Mouse (Mus musculus) 416B (cell line): ENCODE data around the gene Fam131c.
A peak's percentile ranks its signal among the peaks of the same experiment; 100 is the strongest.

Source experiments
- DNase-seq: peaks from one replicate; pipeline ENCODE4 v3.0.0; 2011; ENCODE audit warnings: low read depth

Gene Fam131c

DNA sequence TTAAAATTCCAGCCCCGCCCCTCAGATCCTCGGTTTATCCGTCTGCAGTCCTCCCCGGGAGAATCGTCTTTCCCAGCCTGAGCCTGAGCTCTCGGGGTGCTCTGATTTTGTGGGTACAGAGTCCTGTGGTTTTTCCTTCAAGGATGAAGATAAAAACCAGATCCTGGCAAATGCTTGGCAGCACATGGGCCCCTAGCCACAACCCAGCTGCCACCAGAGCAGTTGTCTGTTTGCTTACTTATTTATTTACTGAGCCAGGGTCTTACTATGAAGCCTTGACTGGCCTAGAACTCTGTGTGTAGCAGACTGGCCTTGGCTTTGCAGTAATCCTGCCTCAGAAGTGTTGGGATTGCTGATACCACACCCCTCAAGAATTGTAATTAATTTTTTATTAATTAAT lies 8.8 kb upstream of the Fam131c start:
- no peak for DNase-seq

DNA sequence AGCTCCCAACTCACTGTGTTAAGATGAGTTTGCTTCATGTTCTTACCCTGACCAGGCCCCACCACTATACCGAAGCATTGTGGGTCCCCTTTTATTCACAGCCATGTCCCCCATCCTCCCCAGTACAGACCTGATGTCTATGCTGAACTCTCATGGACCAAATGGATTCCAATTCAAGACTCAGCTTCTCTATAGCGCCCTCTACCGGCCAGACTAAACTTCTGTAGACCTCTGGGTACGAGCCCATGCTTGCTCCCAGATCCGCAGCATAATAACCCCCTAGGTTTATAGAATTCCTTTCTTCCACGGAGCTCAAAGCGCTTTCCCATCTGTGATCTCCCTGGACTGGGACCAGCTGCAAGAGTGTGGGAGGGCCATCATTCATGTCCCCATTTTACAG lies 7.2 kb upstream of the Fam131c start:
- peak; percentile 70 for DNase-seq

DNA sequence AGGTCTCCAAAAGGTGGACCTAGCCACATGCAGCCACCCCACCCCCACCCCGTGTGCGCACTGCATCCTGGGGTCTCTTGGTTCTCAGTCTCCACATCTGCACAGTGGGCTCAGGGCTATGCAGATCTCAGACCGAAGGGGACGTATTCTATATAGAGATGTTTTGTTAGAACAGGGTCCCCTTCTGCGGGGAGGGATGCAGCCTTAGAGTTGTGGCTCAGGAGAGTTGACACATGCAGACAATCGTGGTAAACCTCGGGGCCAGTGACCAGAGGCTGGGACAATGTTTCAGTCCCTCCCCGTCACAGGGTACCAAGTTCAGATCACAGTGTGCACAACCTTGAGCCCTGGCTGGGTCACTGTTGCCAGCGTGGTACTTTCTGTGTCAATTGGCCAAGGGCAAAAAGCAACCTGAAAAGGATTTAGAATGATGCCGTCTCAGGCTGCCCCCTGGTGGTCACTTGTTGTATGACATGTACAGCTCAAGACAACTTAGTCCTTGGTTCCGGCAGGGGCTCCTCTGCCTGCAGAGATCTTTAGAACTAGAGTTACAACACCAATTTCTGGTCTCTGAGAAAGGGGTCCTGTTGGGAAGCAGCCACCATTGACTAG lies 5.0 kb upstream of the Fam131c start:
- peak; percentile 78 for DNase-seq

DNA sequence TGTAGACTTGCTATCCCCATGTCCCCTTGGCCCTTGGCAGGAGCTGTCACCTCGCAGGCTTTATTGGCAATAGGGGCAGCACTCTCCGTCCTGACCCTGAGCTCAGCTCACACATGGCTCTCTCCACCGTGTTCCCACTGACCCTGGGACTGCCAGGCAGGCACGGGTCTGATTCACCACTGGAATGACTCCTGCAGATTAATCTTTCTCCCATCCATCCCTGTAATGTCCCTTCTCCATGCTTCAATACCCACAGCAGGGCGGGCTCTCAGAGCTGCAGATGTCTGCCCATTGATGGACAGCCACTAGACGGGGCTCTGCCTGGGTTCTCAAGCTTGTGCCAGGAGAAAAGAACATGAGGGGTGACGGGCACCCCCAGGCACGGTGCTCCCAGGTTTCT lies 2.9 kb upstream of the Fam131c start:
- DNase-seq: no peak

- DNase-seq: peak; percentile 15
Observed at GRCm38 (mm10) chr4:141365876-141366275, 2.1 kb upstream of the Fam131c start.

- no peak for DNase-seq
Observed at GRCm38 (mm10) chr4:141372426-141372825, 4.4 kb downstream of the Fam131c start.

DNA sequence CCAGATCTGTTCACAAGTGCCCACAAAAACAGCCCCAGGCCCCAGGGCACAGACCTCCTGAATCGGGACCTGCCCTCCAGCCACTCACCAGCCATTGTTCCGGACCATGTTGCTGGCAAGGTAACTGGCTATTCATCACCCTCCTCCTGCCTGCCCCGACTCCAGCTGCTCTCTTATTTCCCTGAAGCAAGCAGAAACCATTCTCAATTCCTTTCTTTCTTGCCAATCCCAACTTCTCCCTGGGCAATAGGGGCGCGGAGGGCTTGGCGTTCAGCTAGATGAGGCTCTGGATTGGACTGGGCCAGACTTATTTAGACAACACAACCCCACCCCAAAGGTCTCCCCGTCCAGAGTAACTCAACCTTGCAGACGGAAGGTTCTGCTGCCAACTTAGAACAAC lies 11.7 kb downstream of the Fam131c start:
- DNase-seq: no peak

DNA sequence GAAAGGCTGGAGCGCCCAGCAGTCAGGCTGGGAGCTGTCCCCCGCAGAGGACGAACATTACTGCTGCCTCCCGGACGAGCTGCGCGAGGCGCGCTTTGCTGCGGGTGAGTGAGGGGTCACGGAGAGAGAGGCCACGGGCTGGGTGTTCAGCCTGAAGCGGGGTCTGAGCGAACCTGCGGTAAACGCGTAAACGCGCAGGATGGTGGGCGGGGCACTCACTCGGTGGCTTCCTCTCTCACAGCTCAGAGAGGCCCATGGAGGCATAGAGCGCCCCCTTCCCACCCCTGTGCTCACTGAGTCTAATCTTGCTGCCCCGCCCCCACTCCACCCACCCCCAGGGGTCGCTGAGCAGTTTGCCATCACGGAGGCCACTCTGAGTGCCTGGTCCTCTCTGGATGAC lies 14.4 kb downstream of the Fam131c start:
- DNase-seq: no peak

- peak; percentile 77 for DNase-seq
Observed at GRCm38 (mm10) chr4:141385275-141385674, 17.3 kb downstream of the Fam131c start.

DNA sequence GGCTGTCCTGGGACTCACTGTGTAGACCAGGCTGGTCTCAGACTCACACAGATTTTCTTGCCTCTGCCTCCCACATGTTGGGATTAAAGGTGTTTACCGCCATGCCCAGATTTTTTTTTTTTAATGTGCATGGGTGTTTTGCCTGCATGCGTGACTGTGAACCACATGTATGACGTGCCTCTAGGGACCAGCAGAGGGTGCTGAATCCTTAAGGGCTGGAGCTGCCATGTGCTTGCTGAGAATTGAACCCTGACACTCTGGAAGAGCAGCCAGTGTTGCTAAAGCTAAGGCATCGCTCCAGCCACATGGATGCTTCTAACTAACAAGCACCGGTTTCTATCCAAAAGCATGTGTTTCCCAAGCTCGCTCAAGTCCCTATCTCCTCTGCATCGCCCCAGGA lies 18.1 kb downstream of the Fam131c start:
- peak; percentile 19 for DNase-seq

- peak; percentile 85 for DNase-seq
Observed at GRCm38 (mm10) chr4:141387093-141387784, 19.2 kb downstream of the Fam131c start.

DNA sequence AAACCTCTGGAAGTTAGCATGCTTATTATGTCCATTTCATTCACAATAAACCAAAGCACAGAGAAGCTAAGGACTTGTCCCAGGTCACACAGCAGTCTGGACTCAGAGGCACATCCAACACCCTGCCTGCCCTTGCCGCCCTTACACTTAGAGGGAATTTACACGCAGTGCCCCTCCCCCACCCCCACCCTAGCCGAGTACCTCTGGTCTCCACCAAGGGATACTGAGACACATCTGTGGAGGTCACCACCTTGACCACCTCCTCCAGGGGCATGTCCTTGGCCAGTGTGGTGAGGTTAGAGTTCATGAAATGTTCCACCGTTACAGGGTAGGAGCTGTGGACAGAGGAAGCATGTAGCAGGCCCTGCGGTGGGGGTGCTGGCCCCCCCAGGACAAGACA lies 19.9 kb downstream of the Fam131c start:
- DNase-seq: no peak

DNA sequence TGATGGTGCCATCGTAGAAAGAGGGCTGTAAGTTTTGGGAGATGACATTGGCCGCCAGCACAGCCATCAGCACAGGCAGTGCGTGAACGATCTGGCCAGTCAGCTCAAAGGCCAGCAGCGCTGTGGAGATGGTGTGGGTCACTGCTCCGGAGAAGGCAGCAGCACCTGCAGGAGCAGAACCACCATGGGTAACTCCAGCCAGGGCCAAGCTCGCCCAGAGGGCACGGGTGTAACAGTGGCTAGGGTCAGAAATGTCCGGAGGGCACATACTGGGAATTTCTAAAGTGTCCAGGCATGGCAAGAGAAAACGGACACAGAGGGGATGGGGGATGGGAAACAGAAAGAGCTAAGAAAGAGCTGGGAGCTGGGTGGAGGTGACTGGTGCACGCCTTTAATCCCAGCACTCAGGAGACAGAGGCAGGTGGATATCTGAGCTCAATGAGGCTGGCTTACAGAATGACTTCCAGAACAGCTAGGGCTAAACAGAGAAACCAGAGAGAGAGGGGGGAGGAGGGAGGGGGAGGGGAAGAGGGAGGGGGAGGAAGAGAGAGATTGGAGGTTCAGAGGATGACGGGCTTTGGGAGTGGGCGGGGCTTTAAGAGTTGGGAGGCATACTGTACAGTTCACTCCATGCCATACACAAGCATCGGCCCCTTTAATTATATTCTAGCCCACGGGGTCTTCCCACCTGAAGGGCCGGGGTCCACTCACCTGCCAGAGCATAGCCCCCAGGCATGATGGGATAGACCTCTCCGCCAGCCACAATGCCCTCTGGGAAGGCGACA lies 21.5 kb downstream of the Fam131c start:
- DNase-seq: no peak

DNA sequence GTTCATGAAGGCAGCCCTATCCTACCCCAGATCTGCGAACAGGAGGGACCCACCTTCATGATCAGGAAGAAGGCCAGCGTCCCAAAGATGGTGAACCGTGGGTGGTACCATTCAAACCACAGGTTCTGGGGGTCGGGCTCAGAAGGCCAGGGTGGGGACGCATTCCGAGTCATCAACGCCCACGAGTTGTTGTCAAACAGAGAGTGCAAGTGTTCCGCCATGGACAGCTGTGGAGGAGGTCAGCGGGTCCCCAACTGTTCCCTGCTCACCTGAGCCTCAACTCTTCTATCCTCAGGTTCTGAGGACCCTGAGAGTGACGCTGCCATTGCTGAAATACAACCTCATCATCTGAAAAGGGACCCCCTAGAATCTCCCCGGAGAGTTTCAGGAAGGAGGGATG lies 23.3 kb downstream of the Fam131c start:
- no peak for DNase-seq

DNA sequence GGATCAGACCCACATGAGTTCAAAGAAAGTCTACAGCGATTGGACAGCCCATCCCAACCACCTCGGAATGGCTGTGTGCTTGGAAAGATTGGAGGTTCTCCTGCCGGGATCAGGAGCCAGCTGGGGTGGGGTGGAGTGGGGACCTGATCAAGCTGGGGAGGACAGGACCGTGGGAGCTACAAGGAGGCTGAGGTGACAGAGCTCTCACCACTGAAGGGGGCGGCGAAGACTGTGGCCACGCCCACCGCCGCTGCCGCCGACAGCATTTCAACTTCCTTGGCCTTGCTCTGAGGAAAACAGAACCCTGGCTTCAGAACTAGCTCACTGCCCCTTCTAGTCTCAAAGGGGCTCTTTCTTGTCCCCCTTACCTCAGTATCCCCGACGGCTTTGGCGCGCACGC lies 26.7 kb downstream of the Fam131c start:
- DNase-seq: no peak

GRCm38 (mm10) chr4:141397861-141398260 lies 29.8 kb downstream of the Fam131c start:
- no peak for DNase-seq

- no peak for DNase-seq
Observed at GRCm38 (mm10) chr4:141398545-141398944, 30.5 kb downstream of the Fam131c start, which contains the start of gene Clcnka. Clcnka (minus strand) TSS chr4:141398724.

DNA sequence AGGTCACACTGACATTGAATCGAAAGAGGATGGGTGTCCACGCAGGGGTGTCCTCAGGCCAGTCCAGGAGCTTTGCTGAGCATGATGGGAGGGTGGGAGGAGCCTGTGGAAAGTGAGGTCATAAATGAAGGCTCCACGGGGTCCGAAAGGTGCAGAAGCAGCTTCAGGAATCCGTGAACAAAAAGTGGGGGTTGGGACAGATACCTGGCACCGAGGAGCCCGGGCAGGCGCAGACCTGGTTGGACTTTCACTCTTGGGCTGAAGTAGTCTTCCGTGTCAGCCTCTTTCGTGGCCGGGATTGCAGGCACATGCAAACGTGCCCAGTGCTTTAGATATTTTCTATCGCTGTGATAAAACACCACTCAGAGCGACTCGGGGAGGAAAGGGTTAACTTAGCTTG lies 32.2 kb downstream of the Fam131c start:
- no peak for DNase-seq

GRCm38 (mm10) chr4:141404518-141405313 lies 36.7 kb downstream of the Fam131c start:
- peak; percentile 80 for DNase-seq

GRCm38 (mm10) chr4:141405314-141405622 lies 37.2 kb downstream of the Fam131c start:
- no peak for DNase-seq

GRCm38 (mm10) chr4:141406516-141407299 lies 38.7 kb downstream of the Fam131c start:
- peak; percentile 75 for DNase-seq

DNA sequence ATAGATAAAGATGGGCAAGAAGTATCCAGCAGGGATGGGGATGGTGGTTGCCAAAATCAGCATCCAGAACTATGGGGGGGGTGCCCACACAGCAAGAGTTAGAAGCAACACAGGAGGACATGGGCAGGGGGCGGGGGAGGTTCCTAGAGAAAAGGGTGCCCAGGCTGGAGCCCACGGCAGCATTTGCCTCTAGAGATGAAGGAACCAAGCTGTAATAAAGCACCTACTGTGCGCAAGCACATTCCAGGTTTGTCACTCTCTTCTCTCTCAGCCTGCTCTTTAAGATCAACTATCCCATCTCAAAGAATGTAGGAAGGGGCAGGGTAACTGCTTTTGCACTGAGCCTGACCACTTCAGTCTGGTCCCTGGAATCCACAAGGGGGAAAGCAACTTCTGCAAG lies 40.6 kb downstream of the Fam131c start:
- no peak for DNase-seq
